In genomic region chr3:108017473-108018189, GRCm38 (mm10) we compare ENCODE assay signal across 8 mouse cellular contexts. TPM values are rescaled to one million over a fixed set of nuclear protein-coding genes. Genes with fewer than 3 reads are reported as not detected.
DNase-seq lines count a peak whose midpoint lies in the region; ATAC-seq lines count a peak whose summit lies in the region.

Gene Gstm1, minus strand, starts transcription at chr3:108017973.

- peak within 1 kb of the TSS; percentile 46 for H3K4me3 ChIP-seq in hindbrain, embryonic 13.5 days

- no peaks in the 10 kb centered on the region for H3K9me3 ChIP-seq in hindbrain, embryonic 13.5 days

- DNase-seq in NIH3T3 (ENCODE audit: low read depth): peak; percentile 98
- peak; percentile 91 to 96 for DNase-seq in cerebellum, postnatal 14 days
- DNase-seq in frontal cortex, postnatal 14 days (ENCODE audit: low spot score in 2 of 2): peak; percentile 88 to 89
- peak; percentile 80 to 95 for DNase-seq in layer of hippocampus, postnatal 25 days (ENCODE audit: extremely low spot score in 1 of 2, low spot score in 1 of 2)
- DNase-seq in lung, postnatal 25 days (ENCODE audit: low spot score): peak; percentile 98
- peak; percentile 97 for DNase-seq in retina, embryonic 14.5 days (ENCODE audit: low spot score)
- DNase-seq in thymus, postnatal 4 days: peak; percentile 87

- peak; percentile 94 for ATAC-seq in hindbrain, embryonic 13.5 days (ENCODE audit: low FRiP score)

- no peaks in the 10 kb centered on the region for H3K27me3 ChIP-seq in hindbrain, embryonic 13.5 days

- peaks cover 20% of the 10 kb centered on the region for H3K4me1 ChIP-seq in hindbrain, embryonic 13.5 days (replicated peaks)

- no peaks in the 10 kb centered on the region for H3K36me3 ChIP-seq in hindbrain, embryonic 13.5 days

- peak within 1 kb of the TSS; percentile 70 for H3K9ac ChIP-seq in hindbrain, embryonic 13.5 days

- peak within 1 kb of the TSS; percentile 84 for H3K4me2 ChIP-seq in hindbrain, embryonic 13.5 days

- WGBS in hindbrain, embryonic 13.5 days: under 1% methylated on average over 31 of the region's 31 CpGs

- H3K27ac ChIP-seq in hindbrain, embryonic 13.5 days: peak within 1 kb of the TSS; percentile 79

RNA-seq across cellular contexts. Expression of gene Gstm1, which starts in this region (rescaled TPM):
- 53.7 and 54.2 TPM in 2 replicates for polyA plus RNA-seq in hindbrain, embryonic 13.5 days (2015; fragmentation: Nextera tagmentation; extraction: Ambion mirVana)
- 100 to 1,000 TPM; 299 to 321 TPM for total RNA-seq in layer of hippocampus, postnatal 25 days (2021)

Comparison
In these comparisons a context has a peak if more than half of its experiments do, and no peak if none do; other contexts are left out.
1. Peak in every context shown above with its lines: DNase-seq, ATAC-seq, H3K4me3 ChIP-seq and H3K27ac ChIP-seq.